Mouse (Mus musculus) cerebellum, postnatal 25 days (tissue): ENCODE measurements at regions not wholly inside any gene's neighbourhood (a gene's known extent, or its start where the extent isn't known, plus 50 kb on each side); places are given as distances from the start of the nearest gene placed in this dataset.

Source experiments
- DNase-seq, 2 experiments: peaks; one replicate each; pipeline ENCODE4 v3.0.0; 2021; ENCODE audit warnings: mixed read lengths in 2 of 2

- peak in 1 of 2 experiments; percentile 21 for DNase-seq
Measured at GRCm38 (mm10) chr5:54258087-54258733, 259.9 kb downstream of the Stim2 start.

GRCm38 (mm10) chr5:54264867-54265434 lies 266.7 kb downstream of the Stim2 start:
- DNase-seq = peak in 1 of 2 experiments; percentile 3

- no peak for DNase-seq
Measured at GRCm38 (mm10) chr5:54267905-54268590, 269.7 kb downstream of the Stim2 start.

DNA sequence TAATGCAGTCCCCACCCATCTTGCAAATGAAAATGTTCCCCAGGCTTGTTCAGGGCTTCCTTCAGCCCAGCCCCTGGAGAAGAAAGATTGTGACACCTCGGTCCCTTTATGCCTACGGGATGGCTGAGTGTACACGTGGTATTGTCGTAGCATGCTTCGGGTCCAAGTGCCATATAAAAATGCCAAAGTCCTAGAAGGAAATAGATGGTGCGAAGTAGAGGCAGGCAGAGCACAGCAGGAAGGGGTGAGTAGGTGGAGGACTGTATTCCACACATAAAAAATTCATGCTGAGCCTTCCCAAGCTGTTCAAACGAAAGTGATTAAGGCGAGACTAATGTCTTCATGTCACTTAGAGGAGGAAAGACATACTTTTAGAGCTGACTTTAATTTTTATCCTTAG lies 281.1 kb downstream of the Stim2 start:
- no peak for DNase-seq

GRCm38 (mm10) chr5:54280670-54281069 lies 282.4 kb downstream of the Stim2 start:
- DNase-seq = peak in 1 of 2 experiments; percentile 4

DNA sequence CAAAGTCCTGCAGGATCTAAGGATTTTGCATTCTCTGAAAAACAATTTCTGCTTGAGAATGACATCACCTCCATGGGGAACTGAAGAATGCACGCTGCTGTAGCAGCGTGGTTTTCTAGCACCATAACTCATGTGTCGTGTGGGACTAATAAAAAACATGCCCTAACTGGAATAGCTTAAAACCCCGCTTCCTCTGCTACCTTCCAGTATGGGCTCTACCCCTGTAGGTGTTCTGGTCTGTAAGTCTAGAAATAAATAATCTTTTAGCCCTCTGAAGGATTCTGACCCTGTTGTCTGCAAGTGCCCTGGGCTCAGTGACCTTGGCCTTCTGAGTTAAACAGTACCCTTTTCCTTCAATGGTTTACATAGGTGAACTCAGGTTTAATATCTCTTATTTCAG lies 282.8 kb downstream of the Stim2 start:
- DNase-seq = no peak

- DNase-seq = no peak
Measured at GRCm38 (mm10) chr5:54290372-54291080, 292.2 kb downstream of the Stim2 start.

GRCm38 (mm10) chr5:54291940-54292339 lies 293.6 kb downstream of the Stim2 start:
- DNase-seq = no peak

GRCm38 (mm10) chr5:54313660-54314279 lies 315.5 kb downstream of the Stim2 start:
- DNase-seq = no peak

- DNase-seq = no peak
Measured at GRCm38 (mm10) chr5:54330415-54330814, 332.1 kb downstream of the Stim2 start.

DNA sequence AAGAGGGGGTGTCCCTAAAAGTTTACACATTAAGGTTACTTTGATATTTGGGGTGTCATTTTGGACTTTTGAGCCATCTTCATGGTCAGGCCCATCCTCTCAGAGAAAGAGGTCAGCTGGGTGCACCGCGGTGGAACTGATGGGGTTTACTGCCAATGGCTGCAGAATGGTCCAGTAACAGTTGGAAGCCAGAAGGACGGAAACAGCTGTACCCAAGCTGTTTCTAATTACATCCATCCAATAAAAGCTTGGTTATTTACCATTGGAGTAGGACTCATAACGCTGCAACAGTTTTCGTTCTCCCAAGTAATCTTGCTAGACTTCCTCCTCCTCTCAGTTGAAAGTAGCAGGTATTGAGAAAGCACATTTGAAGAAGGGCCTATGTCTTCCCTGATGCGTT lies 344.7 kb downstream of the Stim2 start:
- no peak for DNase-seq

DNA sequence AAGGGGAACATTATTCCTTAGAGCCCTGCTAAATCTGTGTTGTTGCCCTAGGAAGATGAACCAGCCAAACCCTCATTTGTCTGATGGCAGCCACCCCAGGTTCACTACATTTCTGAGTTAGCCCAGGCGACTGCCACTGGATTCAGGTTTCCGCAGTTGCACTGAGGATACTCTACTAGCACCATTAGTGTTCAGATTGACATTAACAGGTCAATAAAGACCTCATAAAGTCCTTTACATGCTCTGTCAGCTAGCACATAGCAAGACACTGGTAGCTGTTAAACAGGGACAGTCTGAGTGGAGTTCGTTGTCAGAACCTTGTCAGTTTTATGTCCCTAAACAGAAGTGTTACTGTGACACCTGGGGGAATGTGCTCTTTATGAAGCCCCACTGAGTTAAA lies 345.1 kb downstream of the Stim2 start:
- DNase-seq = no peak

DNA sequence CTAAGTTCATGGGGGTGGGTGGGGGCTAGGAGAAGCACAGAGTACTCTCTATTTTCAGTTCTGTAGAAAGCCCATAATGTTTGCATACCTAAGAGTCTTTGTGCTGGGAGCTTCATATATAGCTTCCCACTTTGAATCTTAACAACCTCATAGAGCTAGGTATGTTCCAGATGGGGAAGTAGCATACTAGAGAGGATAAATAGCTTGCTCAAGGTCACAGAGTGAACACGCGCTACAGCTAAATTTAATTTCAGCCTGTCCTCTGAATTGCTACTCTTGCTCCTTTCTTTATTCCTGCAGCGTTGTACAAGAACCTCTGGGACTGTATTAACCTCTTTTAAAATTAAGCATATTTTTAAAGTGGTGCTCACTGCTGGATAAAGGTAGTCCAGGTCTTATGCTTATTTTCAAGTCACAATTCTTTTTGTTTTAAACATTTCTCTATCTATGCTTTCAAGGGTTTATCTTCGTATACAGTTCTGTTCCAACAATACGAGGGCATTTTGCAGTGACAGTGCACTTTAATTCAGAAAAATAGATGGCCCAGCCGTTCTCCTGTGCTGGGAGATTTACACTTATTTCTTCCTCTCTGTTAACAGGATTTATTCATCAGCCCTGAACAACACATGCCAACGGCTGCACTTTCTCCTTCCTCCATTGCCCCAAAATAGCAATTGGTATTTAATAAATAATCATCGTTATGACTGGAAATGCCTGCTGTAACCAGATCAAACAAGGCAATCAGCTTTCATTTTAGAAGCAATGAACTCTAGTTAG lies 350.7 kb downstream of the Stim2 start:
- no peak for DNase-seq

DNA sequence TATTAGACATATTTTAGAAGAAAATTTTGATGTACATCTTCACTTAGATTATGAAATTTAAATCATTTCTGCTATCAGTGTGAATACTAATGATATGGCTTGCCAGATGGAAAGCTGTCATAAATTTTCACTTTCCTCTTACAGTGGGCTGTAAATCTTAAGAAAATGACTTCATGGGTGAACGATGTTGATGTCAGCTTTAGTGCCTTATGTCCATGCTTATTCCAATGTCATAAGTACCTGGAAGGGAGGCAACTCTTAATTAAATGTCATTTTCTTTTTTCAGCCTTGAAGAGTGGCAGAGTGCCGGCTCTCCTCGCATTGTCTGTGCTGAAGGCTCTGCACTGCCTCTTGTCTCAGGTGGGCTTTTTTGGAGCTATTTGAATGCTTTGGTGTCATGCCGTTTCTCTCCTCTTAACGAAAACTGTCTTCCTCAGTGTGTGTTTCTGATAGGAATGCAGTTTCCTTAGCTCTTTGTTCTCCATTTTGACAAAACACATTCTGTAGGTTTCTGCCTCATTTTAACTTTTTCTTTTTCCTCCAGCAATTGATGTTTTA lies 351.6 kb downstream of the Stim2 start:
- no peak for DNase-seq

DNA sequence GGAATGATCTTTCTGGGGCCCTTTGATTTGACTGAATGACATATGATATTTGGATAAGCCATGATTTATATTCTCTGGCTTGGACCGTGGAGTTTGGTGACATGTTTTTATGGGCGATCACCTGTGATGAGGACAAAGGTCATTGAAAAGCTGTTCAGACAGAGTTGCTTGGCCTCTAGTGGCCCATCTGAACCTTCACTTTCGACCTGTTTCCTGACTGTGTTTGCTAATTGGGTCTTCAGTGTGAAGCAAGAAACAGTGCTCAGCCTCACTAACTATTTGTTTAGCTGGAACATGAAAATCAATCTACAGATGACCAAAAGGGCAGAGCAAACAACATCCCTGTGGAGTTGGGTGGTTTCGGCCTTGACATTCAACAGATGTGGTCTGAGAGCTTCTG lies 357.8 kb downstream of the Stim2 start:
- DNase-seq = no peak

DNA sequence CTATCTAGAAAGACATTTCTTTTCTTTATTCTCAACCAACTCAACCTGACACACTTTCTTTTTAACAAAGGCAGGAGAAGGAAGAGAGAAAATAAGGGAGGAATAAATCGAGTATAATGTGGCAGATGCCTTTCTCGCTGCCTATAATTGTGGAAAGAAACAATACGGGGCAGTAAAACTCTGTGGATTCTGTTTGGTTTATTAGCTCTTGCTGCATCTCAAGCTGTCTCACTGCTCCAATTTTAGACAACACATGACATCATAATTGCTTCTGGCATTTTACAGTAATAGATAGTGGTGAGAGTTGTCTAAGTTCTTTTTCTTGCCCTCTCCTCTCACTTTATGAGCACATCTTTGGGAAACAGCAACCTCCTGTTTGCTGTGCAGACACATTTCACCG lies 359.2 kb downstream of the Stim2 start:
- DNase-seq = no peak

DNA sequence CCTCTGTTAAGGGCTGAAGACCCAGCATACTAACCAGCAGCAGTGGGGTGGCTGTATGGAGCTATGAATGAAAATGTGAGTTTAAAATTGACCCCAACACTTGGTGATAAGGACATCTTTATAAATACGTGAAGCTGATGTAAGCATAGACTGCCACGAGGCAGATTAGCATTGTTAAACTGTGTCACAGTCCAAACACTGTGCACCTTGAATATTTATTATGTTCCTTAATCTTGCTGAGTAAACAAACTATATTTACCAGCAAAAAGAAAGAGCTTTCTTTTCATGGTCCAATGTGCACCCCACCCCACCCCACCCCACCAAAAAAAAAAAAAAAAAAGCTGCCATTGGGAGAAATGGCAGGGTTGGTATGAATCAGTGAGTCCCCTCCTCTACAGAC lies 359.9 kb downstream of the Stim2 start:
- no peak for DNase-seq
